Mouse (Mus musculus): ENCODE results near the gene Grik3.

DNA sequence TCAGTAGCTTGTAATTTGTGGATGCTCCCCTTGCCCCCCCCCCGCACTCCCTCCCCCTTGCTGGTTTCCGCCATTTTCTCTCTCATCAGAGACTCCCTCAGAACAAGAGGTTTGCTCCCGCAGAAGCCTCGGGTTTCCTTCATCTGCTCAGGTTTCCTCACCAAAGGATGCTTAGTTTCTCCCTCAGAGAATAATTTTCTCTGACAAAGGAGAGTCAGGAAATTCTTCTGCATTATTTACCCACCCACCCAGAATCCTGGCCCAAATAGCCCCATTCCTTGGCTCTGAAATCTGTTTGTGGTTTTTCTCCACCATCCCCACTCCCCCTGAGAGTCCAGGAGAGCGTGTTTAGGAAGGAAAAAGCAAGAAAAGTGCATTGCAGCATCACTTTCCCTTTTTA is 89.8 kb downstream of the Grik3 start:
- TF ChIP-seq MAX (IDR thresholded peaks at IDR 0.05; ENCODE audit: low read length), result no peak
- TF ChIP-seq EP300 (IDR thresholded peaks at IDR 0.05; ENCODE audit: low read length), result no peak
- no peak for TF ChIP-seq JUN (IDR thresholded peaks at IDR 0.05; ENCODE audit: insufficient read depth, low read depth, low read length)
- no peak for TF ChIP-seq CHD2 (IDR thresholded peaks at IDR 0.05; ENCODE audit: low read length)

Measured in CH12.LX (cell line).